Mouse (Mus musculus) liver, embryonic 11.5 days (tissue): ENCODE results near the gene S1pr1. TPM values are rescaled to one million over a fixed set of nuclear protein-coding genes. Genes with fewer than 3 reads are reported as not detected.

ENCODE experiments used
- ATAC-seq: fragments of 200-750 bp; cut with Nextera tagmentation; replicated peaks from 2 replicates; pipeline ENCODE4 v1.8.0; 2017; ENCODE audit warnings: moderate number of reproducible peaks, mild to moderate bottlenecking, moderate TSS enrichment, moderate library complexity; ENCODE audit not compliant: low FRiP score
- DNase-seq: peaks from one replicate; pipeline ENCODE4 v3.0.0-alpha.2; 2017; ENCODE audit warnings: low spot score
- H3K27ac ChIP-seq: fragments of 300-500 bp; sonication (generic); 2 replicates; pipeline ENCODE4 v1.5.1; 2014; ENCODE audit warnings: mild to moderate bottlenecking, low read depth, low read length, control low read depth
- H3K27me3 ChIP-seq: fragments of 300-500 bp; sonication (generic); replicated peaks from 2 replicates; pipeline ENCODE4 v1.6.1; 2014; ENCODE audit warnings: low read length, mixed read lengths; ENCODE audit not compliant: control insufficient read depth, insufficient read depth
- H3K36me3 ChIP-seq: fragments of 300-500 bp; sonication (generic); 2 replicates; pipeline ENCODE4 v1.6.1; 2014; ENCODE audit warnings: mild to moderate bottlenecking, low read length, moderate library complexity, mixed read lengths; ENCODE audit not compliant: control insufficient read depth, insufficient read depth
- H3K4me1 ChIP-seq: fragments of 300-500 bp; sonication (generic); replicated peaks from 2 replicates; pipeline ENCODE4 v1.6.1; 2014; ENCODE audit warnings: low read length, mixed read lengths; ENCODE audit not compliant: control insufficient read depth, insufficient read depth
- H3K4me2 ChIP-seq: fragments of 300-500 bp; sonication (generic); 2 replicates; pipeline ENCODE4 v1.6.1; 2014; ENCODE audit warnings: mild to moderate bottlenecking, control low read depth, moderate library complexity
- H3K4me3 ChIP-seq: fragments of 300-500 bp; sonication (generic); 2 replicates; pipeline ENCODE4 v1.5.1; 2014; ENCODE audit warnings: low read depth, low read length, control low read depth
- H3K9ac ChIP-seq: fragments of 300-500 bp; sonication (generic); 2 replicates; pipeline ENCODE4 v1.6.1; 2014; ENCODE audit warnings: low read depth, low read length, control low read depth
- H3K9me3 ChIP-seq: fragments of 300-500 bp; sonication (generic); 2 replicates; pipeline ENCODE4 v1.6.1; 2016; ENCODE audit warnings: low read length, inconsistent platforms, mixed read lengths; ENCODE audit not compliant: control insufficient read depth
- WGBS: fragments of 180-500 bp; shearing (Covaris S2); extraction: QIAGEN DNeasy Blood & Tissue Kit; methylation state at CpG from one replicate; pipeline ENCODE4 v1.1.7; 2014; 5-methylcytosine and 5-hydroxymethylcytosine counted together
- polyA plus RNA-seq: library from polyadenylated mRNA; unstranded; fragments of >200 nt; fragmentation: Nextera tagmentation; extraction: Ambion mirVana; gene quantifications from 2 replicates; pipeline ENCODE4 v1.2.1, GENCODE M21; 2014

S1pr1 gene
- polyA plus RNA-seq, 1 experiment from 2014 or later: 17.8 TPM

GRCm38 (mm10) chr3:115746511-115746910 lies 31.6 kb upstream of the S1pr1 start:
- Histone ChIP-seq H3K27ac (no peak overlapping the region), H3K9ac (no peak overlapping the region), H3K27me3 (no peaks in the 10 kb centered on the region), H3K4me2 (no peak overlapping the region), H3K9me3 (no peaks in the 10 kb centered on the region), H3K36me3 (no peaks in the 10 kb centered on the region), H3K4me3 (no peak overlapping the region), H3K4me1 (no peaks in the 10 kb centered on the region)
- DNase-seq (no peak), ATAC-seq (no peak)
- 71% methylated on average over 8 of the region's 8 CpGs for WGBS

GRCm38 (mm10) chr3:115745088-115745487 lies 30.2 kb upstream of the S1pr1 start:
- Histone ChIP-seq H3K4me1 (no peaks in the 10 kb centered on the region), H3K9me3 (no peaks in the 10 kb centered on the region), H3K4me2 (no peak overlapping the region), H3K9ac (no peak overlapping the region), H3K36me3 (no peaks in the 10 kb centered on the region), H3K27ac (no peak overlapping the region), H3K27me3 (no peaks in the 10 kb centered on the region), H3K4me3 (no peak overlapping the region)
- DNase-seq (no peak), ATAC-seq (no peak)
- 89% methylated on average over 11 of the region's 11 CpGs for WGBS

DNA sequence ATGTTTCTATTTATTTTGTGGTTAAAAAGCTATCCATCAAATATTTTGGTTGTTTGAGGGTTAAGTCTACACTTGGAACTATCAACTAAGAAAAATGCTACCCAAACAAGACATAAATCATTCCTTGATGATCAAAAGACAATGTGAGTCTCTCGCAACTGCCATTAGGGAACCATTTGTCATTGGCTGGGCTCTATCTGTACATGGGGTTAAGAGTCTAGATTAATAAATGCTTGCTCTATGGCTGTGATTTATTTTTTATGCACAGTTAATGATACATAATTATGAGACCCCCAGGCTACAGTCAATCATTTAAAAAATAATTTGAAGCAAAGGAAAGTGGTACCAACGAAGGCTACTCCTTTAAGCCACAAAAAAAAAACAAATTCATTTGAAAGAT lies 23.7 kb upstream of the S1pr1 start:
- Histone ChIP-seq H3K27ac (no peak overlapping the region), H3K9me3 (no peaks in the 10 kb centered on the region), H3K9ac (no peak overlapping the region), H3K27me3 (no peaks in the 10 kb centered on the region), H3K36me3 (no peaks in the 10 kb centered on the region), H3K4me3 (no peak overlapping the region), H3K4me2 (no peak overlapping the region), H3K4me1 (no peaks in the 10 kb centered on the region)
- DNase-seq (no peak), ATAC-seq (no peak)
- WGBS: 68% methylated on average over 2 of the region's 2 CpGs

- no peaks in the 10 kb centered on the region for H3K9me3 ChIP-seq
- no peaks in the 10 kb centered on the region for H3K27me3 ChIP-seq
- no peak overlapping the region for H3K27ac ChIP-seq
- H3K36me3 ChIP-seq: no peaks in the 10 kb centered on the region
- no peaks in the 10 kb centered on the region for H3K4me1 ChIP-seq
- ATAC-seq (no peak), DNase-seq (no peak)
- no peak overlapping the region for H3K4me3 ChIP-seq
- 73% methylated on average over 11 of the region's 11 CpGs for WGBS
- no peak overlapping the region for H3K4me2 ChIP-seq
- H3K9ac ChIP-seq: no peak overlapping the region
These were observed 23.0 kb upstream of the S1pr1 start for GRCm38 (mm10) chr3:115737785-115738318.

DNA sequence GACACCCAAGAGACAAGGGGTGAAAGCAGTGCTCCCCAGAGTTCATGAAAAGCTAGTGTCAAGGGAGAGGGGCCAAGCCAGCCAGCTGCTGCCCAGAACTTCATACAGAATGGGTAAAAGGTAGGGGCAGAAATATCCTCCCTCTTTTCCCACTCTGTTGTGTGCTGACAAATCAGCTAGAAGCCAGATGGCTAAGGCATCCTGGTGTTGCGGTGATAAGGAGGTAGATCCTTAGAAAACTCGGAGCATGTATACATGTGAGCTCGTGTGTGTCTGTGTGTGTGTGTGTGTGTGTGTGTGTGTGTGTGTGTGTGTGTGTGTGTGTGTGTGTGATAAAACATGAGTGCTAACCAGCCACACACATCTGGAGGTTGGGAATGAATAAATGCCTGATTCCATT lies 20.7 kb upstream of the S1pr1 start:
- peak; percentile 76 for ATAC-seq
- Histone ChIP-seq H3K4me1 (no peaks in the 10 kb centered on the region), H3K4me3 (no peak overlapping the region)

DNA sequence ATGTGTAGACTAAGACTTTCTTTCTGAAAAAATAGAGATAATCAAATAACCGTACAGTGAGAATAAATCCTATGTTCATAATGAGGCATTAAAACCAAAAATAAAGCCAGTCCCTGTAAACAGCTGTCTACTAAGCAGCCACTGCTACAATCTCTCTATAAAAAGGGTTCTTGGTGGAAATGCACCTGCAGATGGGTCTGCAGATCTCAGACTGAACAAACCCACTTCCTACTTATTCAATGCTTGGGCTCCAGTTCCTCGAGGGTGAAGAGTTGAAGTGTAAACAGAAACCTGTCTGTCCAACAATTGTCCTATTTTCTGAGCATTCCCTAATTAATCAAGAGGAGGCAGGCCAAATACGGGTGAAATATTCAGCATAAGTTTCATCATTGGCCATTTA lies 20.0 kb upstream of the S1pr1 start:
- H3K27me3 ChIP-seq: no peaks in the 10 kb centered on the region
- no peak overlapping the region for H3K9ac ChIP-seq
- H3K9me3 ChIP-seq: no peaks in the 10 kb centered on the region
- H3K27ac ChIP-seq: no peak overlapping the region
- no peak for DNase-seq
- H3K4me2 ChIP-seq: no peak overlapping the region
- no peak for ATAC-seq
- H3K4me3 ChIP-seq: no peak overlapping the region
- WGBS: 73% methylated on average over 3 of the region's 3 CpGs
- H3K4me1 ChIP-seq: no peaks in the 10 kb centered on the region
- H3K36me3 ChIP-seq: no peaks in the 10 kb centered on the region

More for the DNA sequence above, 20.7 kb upstream of the S1pr1 start:
- H3K4me2 ChIP-seq: no peak overlapping the region
- no peak overlapping the region for H3K9ac ChIP-seq
- H3K9me3 ChIP-seq: no peaks in the 10 kb centered on the region
- H3K27ac ChIP-seq: no peak overlapping the region
- DNase-seq: no peak
- 71% methylated on average over 3 of the region's 3 CpGs for WGBS
- no peaks in the 10 kb centered on the region for H3K36me3 ChIP-seq
- no peaks in the 10 kb centered on the region for H3K27me3 ChIP-seq

DNA sequence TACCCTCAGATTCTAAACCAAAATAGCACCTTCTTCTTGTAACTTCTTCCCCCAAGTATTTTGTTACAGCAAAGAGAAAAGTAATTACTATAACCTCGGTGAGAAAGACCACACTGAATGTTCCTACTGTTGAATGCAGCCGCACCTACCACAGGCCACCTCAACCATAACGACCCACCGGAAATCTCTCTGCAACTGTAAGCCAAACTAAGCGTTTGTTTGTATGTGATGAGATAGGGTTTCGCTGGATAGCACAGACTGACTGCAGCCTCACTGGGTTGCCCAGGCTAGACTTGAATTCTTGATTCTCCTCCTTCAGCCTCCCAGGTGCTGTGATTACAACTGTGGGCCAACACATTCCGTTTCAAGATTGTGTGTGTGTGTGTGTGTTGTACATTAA lies 15.5 kb upstream of the S1pr1 start:
- Histone ChIP-seq H3K4me3 (no peak overlapping the region), H3K36me3 (no peaks in the 10 kb centered on the region), H3K9me3 (no peaks in the 10 kb centered on the region), H3K27ac (no peak overlapping the region), H3K27me3 (no peaks in the 10 kb centered on the region), H3K4me2 (no peak overlapping the region), H3K9ac (no peak overlapping the region), H3K4me1 (no peaks in the 10 kb centered on the region)
- no peak for DNase-seq
- ATAC-seq: no peak
- WGBS: 82% methylated on average over 7 of the region's 7 CpGs

GRCm38 (mm10) chr3:115729187-115729586 lies 14.3 kb upstream of the S1pr1 start:
- no peaks in the 10 kb centered on the region for H3K9me3 ChIP-seq
- no peaks in the 10 kb centered on the region for H3K27me3 ChIP-seq
- H3K4me1 ChIP-seq: no peaks in the 10 kb centered on the region
- H3K4me3 ChIP-seq: no peak overlapping the region
- 68% methylated on average over 7 of the region's 7 CpGs for WGBS
- H3K9ac ChIP-seq: no peak overlapping the region
- DNase-seq: no peak
- no peak overlapping the region for H3K27ac ChIP-seq
- ATAC-seq: 0 out of 2 replicates have a peak, but pooled peaks have one; percentile 31
- H3K36me3 ChIP-seq: no peaks in the 10 kb centered on the region
- H3K4me2 ChIP-seq: no peak overlapping the region

GRCm38 (mm10) chr3:115728211-115728610 lies 13.3 kb upstream of the S1pr1 start:
- no peak overlapping the region for H3K27ac ChIP-seq
- no peak overlapping the region for H3K9ac ChIP-seq
- H3K9me3 ChIP-seq: no peaks in the 10 kb centered on the region
- DNase-seq: no peak
- WGBS: 64% methylated on average over 3 of the region's 3 CpGs
- H3K27me3 ChIP-seq: no peaks in the 10 kb centered on the region
- no peaks in the 10 kb centered on the region for H3K36me3 ChIP-seq
- H3K4me2 ChIP-seq: no peak overlapping the region
- no peak overlapping the region for H3K4me3 ChIP-seq
- no peak for ATAC-seq
- no peaks in the 10 kb centered on the region for H3K4me1 ChIP-seq
